Mouse (Mus musculus): ENCODE results near the gene Nfix. TPM values are rescaled to one million over a fixed set of nuclear protein-coding genes. Genes with fewer than 3 reads are reported as not detected.

The Nfix gene
- polyA plus RNA-seq, 1 experiment = 1.2 TPM

- no peaks in the 10 kb centered on the region for H3K36me3 ChIP-seq (ENCODE audit: control insufficient read depth, insufficient read depth, low read length, poor library complexity, severe bottlenecking)
- H3K9me3 ChIP-seq (replicated peaks; ENCODE audit: control insufficient read depth, insufficient read depth, low read length, poor library complexity, severe bottlenecking) = no peaks in the 10 kb centered on the region
- H3K27ac ChIP-seq (ENCODE audit: insufficient read depth, low read length) = no peak overlapping the region
- H3K27me3 ChIP-seq (ENCODE audit: control insufficient read depth, insufficient read depth, low read length, poor library complexity, severe bottlenecking) = peaks cover 8% of the 10 kb centered on the region; the same call in 1 of the 2 replicates
- no peak overlapping the region for H3K9ac ChIP-seq (ENCODE audit: low read depth, poor library complexity, severe bottlenecking)
- no peak overlapping the region for H3K4me3 ChIP-seq (ENCODE audit: low read depth, low read length)
- no peaks in the 10 kb centered on the region for H3K4me1 ChIP-seq (ENCODE audit: control insufficient read depth, insufficient read depth, low read length)
- TF ChIP-seq CTCF (IDR thresholded peaks at IDR 0.05; ENCODE audit: low read depth, low read length) = no peak
- no peak for TF ChIP-seq POLR2A (IDR thresholded peaks at IDR 0.05; ENCODE audit: insufficient read depth, low read length)
- TF ChIP-seq EP300 (IDR thresholded peaks at IDR 0.05; ENCODE audit: insufficient read depth, low read depth, low read length) = no peak
Measured at GRCm38 (mm10) chr8:84789855-84790486, 10.2 kb downstream of the Nfix start.

GRCm38 (mm10) chr8:84789345-84789744, 10.8 kb downstream of the Nfix start:
- TF ChIP-seq POLR2A (IDR thresholded peaks at IDR 0.05; ENCODE audit: insufficient read depth, low read length) (no peak), EP300 (IDR thresholded peaks at IDR 0.05; ENCODE audit: insufficient read depth, low read depth, low read length) (no peak), CTCF (IDR thresholded peaks at IDR 0.05; ENCODE audit: low read depth, low read length) (no peak)
- no peak overlapping the region for H3K27ac ChIP-seq (ENCODE audit: insufficient read depth, low read length)
- H3K4me1 ChIP-seq (ENCODE audit: control insufficient read depth, insufficient read depth, low read length) = no peaks in the 10 kb centered on the region
- H3K9me3 ChIP-seq (replicated peaks; ENCODE audit: control insufficient read depth, insufficient read depth, low read length, poor library complexity, severe bottlenecking) = no peaks in the 10 kb centered on the region
- H3K36me3 ChIP-seq (ENCODE audit: control insufficient read depth, insufficient read depth, low read length, poor library complexity, severe bottlenecking) = no peaks in the 10 kb centered on the region
- H3K9ac ChIP-seq (ENCODE audit: low read depth, poor library complexity, severe bottlenecking) = no peak overlapping the region
- no peak overlapping the region for H3K4me3 ChIP-seq (ENCODE audit: low read depth, low read length)
- peaks cover 13% of the 10 kb centered on the region for H3K27me3 ChIP-seq (ENCODE audit: control insufficient read depth, insufficient read depth, low read length, poor library complexity, severe bottlenecking)

GRCm38 (mm10) chr8:84788896-84789295, 11.2 kb downstream of the Nfix start:
- Histone ChIP-seq H3K27ac (ENCODE audit: insufficient read depth, low read length) (no peak overlapping the region), H3K9ac (ENCODE audit: low read depth, poor library complexity, severe bottlenecking) (no peak overlapping the region), H3K4me1 (ENCODE audit: control insufficient read depth, insufficient read depth, low read length) (no peaks in the 10 kb centered on the region), H3K27me3 (ENCODE audit: control insufficient read depth, insufficient read depth, low read length, poor library complexity, severe bottlenecking) (peaks cover 17% of the 10 kb centered on the region), H3K36me3 (ENCODE audit: control insufficient read depth, insufficient read depth, low read length, poor library complexity, severe bottlenecking) (no peaks in the 10 kb centered on the region), H3K9me3 (replicated peaks; ENCODE audit: control insufficient read depth, insufficient read depth, low read length, poor library complexity, severe bottlenecking) (no peaks in the 10 kb centered on the region), H3K4me3 (ENCODE audit: low read depth, low read length) (no peak overlapping the region)
- TF ChIP-seq CTCF (IDR thresholded peaks at IDR 0.05; ENCODE audit: low read depth, low read length) (no peak), EP300 (IDR thresholded peaks at IDR 0.05; ENCODE audit: insufficient read depth, low read depth, low read length) (no peak), POLR2A (IDR thresholded peaks at IDR 0.05; ENCODE audit: insufficient read depth, low read length) (no peak)

- H3K27ac ChIP-seq (ENCODE audit: insufficient read depth, low read length) = no peak overlapping the region
- H3K27me3 ChIP-seq (ENCODE audit: control insufficient read depth, insufficient read depth, low read length, poor library complexity, severe bottlenecking) = peaks cover 26% of the 10 kb centered on the region
- H3K9ac ChIP-seq (ENCODE audit: low read depth, poor library complexity, severe bottlenecking) = no peak overlapping the region
- H3K36me3 ChIP-seq (ENCODE audit: control insufficient read depth, insufficient read depth, low read length, poor library complexity, severe bottlenecking) = no peaks in the 10 kb centered on the region
- H3K9me3 ChIP-seq (replicated peaks; ENCODE audit: control insufficient read depth, insufficient read depth, low read length, poor library complexity, severe bottlenecking) = no peaks in the 10 kb centered on the region
- no peak overlapping the region for H3K4me3 ChIP-seq (ENCODE audit: low read depth, low read length)
- TF ChIP-seq CTCF (IDR thresholded peaks at IDR 0.05; ENCODE audit: low read depth, low read length) = no peak
- TF ChIP-seq POLR2A (IDR thresholded peaks at IDR 0.05; ENCODE audit: insufficient read depth, low read length) = no peak
- no peak for TF ChIP-seq EP300 (IDR thresholded peaks at IDR 0.05; ENCODE audit: insufficient read depth, low read depth, low read length)
- no peaks in the 10 kb centered on the region for H3K4me1 ChIP-seq (ENCODE audit: control insufficient read depth, insufficient read depth, low read length)
Measured at GRCm38 (mm10) chr8:84787523-84788302, 12.4 kb downstream of the Nfix start.

- no peak overlapping the region for H3K9ac ChIP-seq (ENCODE audit: low read depth, poor library complexity, severe bottlenecking)
- H3K4me1 ChIP-seq (ENCODE audit: control insufficient read depth, insufficient read depth, low read length) = no peaks in the 10 kb centered on the region
- H3K9me3 ChIP-seq (replicated peaks; ENCODE audit: control insufficient read depth, insufficient read depth, low read length, poor library complexity, severe bottlenecking) = no peaks in the 10 kb centered on the region
- H3K27me3 ChIP-seq (ENCODE audit: control insufficient read depth, insufficient read depth, low read length, poor library complexity, severe bottlenecking) = peaks cover 32% of the 10 kb centered on the region
- no peak overlapping the region for H3K4me3 ChIP-seq (ENCODE audit: low read depth, low read length)
- no peak overlapping the region for H3K27ac ChIP-seq (ENCODE audit: insufficient read depth, low read length)
- H3K36me3 ChIP-seq (ENCODE audit: control insufficient read depth, insufficient read depth, low read length, poor library complexity, severe bottlenecking) = no peaks in the 10 kb centered on the region
- no peak for TF ChIP-seq EP300 (IDR thresholded peaks at IDR 0.05; ENCODE audit: insufficient read depth, low read depth, low read length)
- no peak for TF ChIP-seq CTCF (IDR thresholded peaks at IDR 0.05; ENCODE audit: low read depth, low read length)
- TF ChIP-seq POLR2A (IDR thresholded peaks at IDR 0.05; ENCODE audit: insufficient read depth, low read length) = no peak
Measured at GRCm38 (mm10) chr8:84786801-84787467, 13.2 kb downstream of the Nfix start.

All from ES-Bruce4 (cell line).